Mouse (Mus musculus): Measurements from ENCODE around the gene Itgb2l.

DNA sequence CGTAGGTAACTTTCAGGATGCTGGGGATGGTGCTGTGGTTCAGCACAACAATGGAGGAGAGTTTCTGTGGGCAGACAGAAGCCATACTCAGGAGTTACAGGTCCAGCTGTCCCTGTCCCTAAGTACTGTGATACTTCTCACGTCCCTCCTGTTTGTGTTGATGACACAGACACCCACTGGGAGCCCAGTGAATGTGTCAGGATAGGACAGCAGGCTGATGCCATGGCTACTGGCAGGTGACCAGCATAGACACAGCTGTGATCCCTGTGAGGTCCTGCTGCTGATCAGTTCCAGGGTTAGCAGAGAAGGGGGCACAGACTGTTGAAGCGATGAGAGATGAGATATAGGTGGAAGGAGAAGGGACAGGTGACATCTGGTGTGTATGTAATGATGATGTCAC is 14.4 kb downstream of the Itgb2l start:
- TF ChIP-seq CTCF (IDR thresholded peaks at IDR 0.05; ENCODE audit: low read depth), result no peak
- no peak for TF ChIP-seq EP300 (IDR thresholded peaks at IDR 0.05; ENCODE audit: low read depth)
